Mouse (Mus musculus): ENCODE measurements at regions not wholly inside any gene's neighbourhood (a gene's known extent, or its start where the extent isn't known, plus 50 kb on each side); places are given as distances from the start of the nearest gene placed in this dataset.

GRCm38 (mm10) chr3:103425812-103426430 is 146.8 kb downstream of the Trim33 start:
- no peak for TF ChIP-seq POLR2A (IDR thresholded peaks at IDR 0.05; ENCODE audit: borderline replicate concordance, low read depth, low read length)
- no peak for TF ChIP-seq CTCF (IDR thresholded peaks at IDR 0.05; ENCODE audit: low read depth, low read length)
- no peaks in the 10 kb centered on the region for H3K4me1 ChIP-seq (ENCODE audit: control insufficient read depth, insufficient read depth, low read length)
- H3K4me3 ChIP-seq (ENCODE audit: insufficient read depth, low read length): no peak overlapping the region
- H3K27ac ChIP-seq (ENCODE audit: insufficient read depth, low read depth, low read length): no peak overlapping the region

GRCm38 (mm10) chr3:103429227-103429788 is 145.7 kb upstream of the Syt6 start:
- Histone ChIP-seq H3K27ac (ENCODE audit: insufficient read depth, low read depth, low read length) (no peak overlapping the region), H3K4me1 (ENCODE audit: control insufficient read depth, insufficient read depth, low read length) (no peaks in the 10 kb centered on the region), H3K4me3 (ENCODE audit: insufficient read depth, low read length) (no peak overlapping the region)
- peak; percentile 85 for TF ChIP-seq CTCF (IDR thresholded peaks at IDR 0.05; ENCODE audit: low read depth, low read length)
- no peak for TF ChIP-seq POLR2A (IDR thresholded peaks at IDR 0.05; ENCODE audit: borderline replicate concordance, low read depth, low read length)

- Histone ChIP-seq H3K27ac (ENCODE audit: insufficient read depth, low read depth, low read length) (no peak overlapping the region), H3K4me1 (ENCODE audit: control insufficient read depth, insufficient read depth, low read length) (no peaks in the 10 kb centered on the region)
- TF ChIP-seq POLR2A (IDR thresholded peaks at IDR 0.05; ENCODE audit: borderline replicate concordance, low read depth, low read length): no peak
- no peak for TF ChIP-seq CTCF (IDR thresholded peaks at IDR 0.05; ENCODE audit: low read depth, low read length)
Measured at GRCm38 (mm10) chr3:103430131-103430530, 144.9 kb upstream of the Syt6 start.

GRCm38 (mm10) chr3:103432254-103432653 is 142.8 kb upstream of the Syt6 start:
- Histone ChIP-seq H3K27ac (ENCODE audit: insufficient read depth, low read depth, low read length) (no peak overlapping the region), H3K4me1 (ENCODE audit: control insufficient read depth, insufficient read depth, low read length) (no peaks in the 10 kb centered on the region), H3K4me3 (ENCODE audit: insufficient read depth, low read length) (no peak overlapping the region)
- TF ChIP-seq POLR2A (IDR thresholded peaks at IDR 0.05; ENCODE audit: borderline replicate concordance, low read depth, low read length) (no peak), CTCF (IDR thresholded peaks at IDR 0.05; ENCODE audit: low read depth, low read length) (no peak)

More at GRCm38 (mm10) chr3:103430131-103430530, 144.9 kb upstream of the Syt6 start:
- no peak overlapping the region for H3K4me3 ChIP-seq (ENCODE audit: insufficient read depth, low read length)

- no peak for TF ChIP-seq POLR2A (IDR thresholded peaks at IDR 0.05; ENCODE audit: borderline replicate concordance, low read depth, low read length)
- TF ChIP-seq CTCF (IDR thresholded peaks at IDR 0.05; ENCODE audit: low read depth, low read length): no peak
- H3K4me3 ChIP-seq (ENCODE audit: insufficient read depth, low read length): no peak overlapping the region
Measured at GRCm38 (mm10) chr3:103436902-103437603, 138.0 kb upstream of the Syt6 start.

GRCm38 (mm10) chr3:103438791-103439354 is 136.2 kb upstream of the Syt6 start:
- H3K4me3 ChIP-seq (ENCODE audit: insufficient read depth, low read length): no peak overlapping the region
- H3K4me1 ChIP-seq (ENCODE audit: control insufficient read depth, insufficient read depth, low read length): peaks cover 22% of the 10 kb centered on the region
- no peak for TF ChIP-seq POLR2A (IDR thresholded peaks at IDR 0.05; ENCODE audit: borderline replicate concordance, low read depth, low read length)
- peak; percentile 60 for TF ChIP-seq CTCF (IDR thresholded peaks at IDR 0.05; ENCODE audit: low read depth, low read length)
- no peak overlapping the region for H3K27ac ChIP-seq (ENCODE audit: insufficient read depth, low read depth, low read length)

More at GRCm38 (mm10) chr3:103436902-103437603, 138.0 kb upstream of the Syt6 start:
- Histone ChIP-seq H3K27ac (ENCODE audit: insufficient read depth, low read depth, low read length) (no peak overlapping the region), H3K4me1 (ENCODE audit: control insufficient read depth, insufficient read depth, low read length) (peaks cover 4% of the 10 kb centered on the region)

- Histone ChIP-seq H3K27ac (ENCODE audit: insufficient read depth, low read depth, low read length) (no peak overlapping the region), H3K4me1 (ENCODE audit: control insufficient read depth, insufficient read depth, low read length) (peaks cover 53% of the 10 kb centered on the region), H3K4me3 (ENCODE audit: insufficient read depth, low read length) (no peak overlapping the region)
- TF ChIP-seq CTCF (IDR thresholded peaks at IDR 0.05; ENCODE audit: low read depth, low read length) (no peak), POLR2A (IDR thresholded peaks at IDR 0.05; ENCODE audit: borderline replicate concordance, low read depth, low read length) (no peak)
Measured at GRCm38 (mm10) chr3:103443247-103443646, 131.8 kb upstream of the Syt6 start.

- Histone ChIP-seq H3K4me3 (ENCODE audit: insufficient read depth, low read length) (no peak overlapping the region), H3K27ac (ENCODE audit: insufficient read depth, low read depth, low read length) (peak overlapping the region; percentile 94), H3K4me1 (ENCODE audit: control insufficient read depth, insufficient read depth, low read length) (peaks cover 53% of the 10 kb centered on the region)
- TF ChIP-seq POLR2A (IDR thresholded peaks at IDR 0.05; ENCODE audit: borderline replicate concordance, low read depth, low read length) (no peak), CTCF (IDR thresholded peaks at IDR 0.05; ENCODE audit: low read depth, low read length) (no peak)
Measured at GRCm38 (mm10) chr3:103445852-103446251, 129.2 kb upstream of the Syt6 start.

GRCm38 (mm10) chr3:103449851-103450250 is 125.2 kb upstream of the Syt6 start:
- Histone ChIP-seq H3K4me1 (ENCODE audit: control insufficient read depth, insufficient read depth, low read length) (peaks cover 23% of the 10 kb centered on the region), H3K27ac (ENCODE audit: insufficient read depth, low read depth, low read length) (no peak overlapping the region), H3K4me3 (ENCODE audit: insufficient read depth, low read length) (no peak overlapping the region)
- TF ChIP-seq POLR2A (IDR thresholded peaks at IDR 0.05; ENCODE audit: borderline replicate concordance, low read depth, low read length): no peak
- no peak for TF ChIP-seq CTCF (IDR thresholded peaks at IDR 0.05; ENCODE audit: low read depth, low read length)

- peaks cover 9% of the 10 kb centered on the region for H3K4me1 ChIP-seq (ENCODE audit: control insufficient read depth, insufficient read depth, low read length)
- H3K4me3 ChIP-seq (ENCODE audit: insufficient read depth, low read length): no peak overlapping the region
- H3K27ac ChIP-seq (ENCODE audit: insufficient read depth, low read depth, low read length): no peak overlapping the region
- no peak for TF ChIP-seq CTCF (IDR thresholded peaks at IDR 0.05; ENCODE audit: low read depth, low read length)
- no peak for TF ChIP-seq POLR2A (IDR thresholded peaks at IDR 0.05; ENCODE audit: borderline replicate concordance, low read depth, low read length)
Measured at GRCm38 (mm10) chr3:103451971-103452370, 123.1 kb upstream of the Syt6 start.
